ENCODE assay signal across 8 mouse cellular contexts in the genomic region with DNA sequence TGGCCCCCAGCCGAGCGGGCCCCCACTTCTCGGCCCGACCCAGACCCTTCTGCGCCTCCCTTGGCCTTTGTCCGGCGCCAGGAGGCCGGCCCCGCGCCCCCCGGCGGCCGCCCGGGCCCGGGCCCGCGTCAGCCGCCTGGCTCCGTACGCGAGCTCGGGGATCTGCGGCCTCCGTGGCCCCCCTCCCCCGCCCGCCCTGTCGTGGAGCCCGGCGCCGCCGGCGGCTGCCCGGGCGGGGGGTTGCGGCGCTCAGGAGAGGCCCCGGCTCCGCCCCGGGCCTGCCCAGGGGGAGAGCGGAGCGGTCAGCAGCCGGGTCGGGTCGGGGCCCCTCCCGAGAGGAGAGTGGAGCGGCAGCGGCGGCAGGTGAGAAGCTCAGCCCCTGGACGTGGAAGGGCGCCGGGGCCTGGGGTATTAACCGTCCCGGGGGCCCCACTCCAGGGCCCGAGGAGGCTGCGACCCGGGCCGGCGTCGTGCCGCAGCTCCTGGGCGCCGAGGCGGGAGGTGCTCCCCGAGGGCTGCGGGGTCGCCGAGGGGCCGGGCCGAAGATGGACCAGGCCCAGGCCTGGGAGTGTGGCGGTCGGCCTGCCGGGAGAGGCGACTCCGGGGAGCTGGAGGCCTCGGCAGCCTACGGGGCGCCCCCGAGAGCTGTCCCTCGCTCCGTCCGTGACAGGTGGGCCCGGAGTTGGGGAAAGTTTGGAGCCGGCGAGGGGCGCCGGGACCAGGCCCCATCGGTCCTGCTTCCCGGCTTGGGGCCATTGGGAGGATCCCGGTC. TPM values are rescaled to one million over a fixed set of nuclear protein-coding genes. Genes with fewer than 3 reads are reported as not detected.
A peak's percentile ranks its signal among the peaks of the same experiment; 100 is the strongest.
DNase-seq lines count a peak whose midpoint lies in the region; ATAC-seq and TF ChIP-seq lines count a peak whose summit lies in the region.

No protein-coding gene starts in this region.

- peak; percentile 55 for DNase-seq in MEL (ENCODE audit: low read depth, low spot score)
- DNase-seq in cerebellum, adult 8-10 months: peak; percentile 50
- peak; percentile 15 to 25 for DNase-seq in frontal cortex, postnatal 14 days (ENCODE audit: low spot score in 2 of 2)
- DNase-seq in left cerebral cortex, adult 8-10 months (ENCODE audit: low spot score in 2 of 2): peak; percentile 29
- peak; percentile 47 to 54 for DNase-seq in right cerebral cortex, postnatal 10 days (ENCODE audit: low spot score in 2 of 2)
- DNase-seq in urinary bladder, postnatal 14 days (ENCODE audit: low spot score): peak; percentile 42

- peak overlapping the region; percentile 61 for H3K27ac ChIP-seq in MEL (ENCODE audit: control insufficient read depth, low read depth, low read length)
- H3K27ac ChIP-seq in hindbrain, embryonic 13.5 days: peak overlapping the region; percentile 97

- peaks cover 13 to 14% of the 10 kb centered on the region in 2 experiments for H3K4me1 ChIP-seq in MEL (ENCODE audit: control insufficient read depth in 1 of 2, insufficient read depth in 2 of 2, low read length in 2 of 2)
- peaks cover 41% of the 10 kb centered on the region for H3K4me1 ChIP-seq in hindbrain, embryonic 13.5 days (replicated peaks)

- peak in 1 of 2 experiments; percentile 44; a peak in 3 of 4 replicates for TF ChIP-seq POLR2A in MEL (IDR thresholded peaks at IDR 0.05; ENCODE audit: control insufficient read depth in 1 of 2, insufficient read depth in 1 of 2, low read depth in 1 of 2, low read length in 2 of 2, poor library complexity in 1 of 2)

- peak overlapping the region; percentile 100 for H3K9ac ChIP-seq in MEL (ENCODE audit: control insufficient read depth, low read depth, low read length, poor library complexity, severe bottlenecking)
- peak overlapping the region; percentile 98 for H3K9ac ChIP-seq in hindbrain, embryonic 13.5 days

- peak overlapping the region; percentile 70 for H3K4me2 ChIP-seq in hindbrain, embryonic 13.5 days

- H3K27me3 ChIP-seq in MEL (ENCODE audit: control insufficient read depth in 1 of 2, insufficient read depth in 2 of 2, low read length in 2 of 2): no peaks in the 10 kb centered on the region
- H3K27me3 ChIP-seq in hindbrain, embryonic 13.5 days: no peaks in the 10 kb centered on the region

- H3K36me3 ChIP-seq in MEL (ENCODE audit: control insufficient read depth in 1 of 2, insufficient read depth in 2 of 2, low read length in 2 of 2): peaks cover 21 to 32% of the 10 kb centered on the region in 2 experiments
- peaks cover 16% of the 10 kb centered on the region for H3K36me3 ChIP-seq in hindbrain, embryonic 13.5 days

- no peak for TF ChIP-seq RAD21 in MEL (IDR thresholded peaks at IDR 0.05; ENCODE audit: low read depth, low read length)

- TF ChIP-seq EP300 in MEL (IDR thresholded peaks at IDR 0.05; ENCODE audit: low read depth in 1 of 2, low read length in 2 of 2): no peak

- no peaks in the 10 kb centered on the region for H3K9me3 ChIP-seq in MEL (replicated peaks; ENCODE audit: insufficient read depth, low read length)
- H3K9me3 ChIP-seq in hindbrain, embryonic 13.5 days: no peaks in the 10 kb centered on the region

- ATAC-seq in hindbrain, embryonic 13.5 days (ENCODE audit: low FRiP score): peak; percentile 72
- ATAC-seq in megakaryocyte, adult 5-6 weeks (ENCODE audit: poor library complexity, severe bottlenecking): peak; percentile 22

- TF ChIP-seq CTCF in MEL (IDR thresholded peaks at IDR 0.05 in 2 of 3, conservative IDR thresholded peaks at IDR 0.05 in 1 of 3; ENCODE audit: control insufficient read depth in 1 of 3, insufficient read depth in 1 of 3, low read depth in 2 of 3, low read length in 3 of 3, poor library complexity in 1 of 3, severe bottlenecking in 1 of 3): no peak

- peaks cover 52% of the 10 kb centered on the region for H3K79me2 ChIP-seq in MEL (ENCODE audit: control insufficient read depth, insufficient read depth, low read length, poor library complexity)

- WGBS in hindbrain, embryonic 13.5 days: 2% methylated on average over 71 of the region's 89 CpGs

- H3K4me3 ChIP-seq in MEL (ENCODE audit: control insufficient read depth in 1 of 2, insufficient read depth in 1 of 2, low read depth in 2 of 2, low read length in 2 of 2): peak overlapping the region; percentile 91 to 98
- peak overlapping the region; percentile 99 for H3K4me3 ChIP-seq in hindbrain, embryonic 13.5 days

TF ChIP-seq in MEL, 35 proteins besides CTCF, POLR2A, EP300 and RAD21:
- peak; percentile 98 for TF ChIP-seq UBTF (IDR thresholded peaks at IDR 0.05; ENCODE audit: borderline replicate concordance, insufficient read depth, low read depth, low read length)
- TF ChIP-seq ZNF384 (IDR thresholded peaks at IDR 0.05; ENCODE audit: low read depth, low read length): no peak
- no peak for TF ChIP-seq MEF2A (IDR thresholded peaks at IDR 0.05; ENCODE audit: extremely low read depth, insufficient replicate concordance, low read depth, low read length, poor library complexity, severe bottlenecking)
- peak; percentile 1; the same call in 1 of the 2 replicates for TF ChIP-seq TCF12 (IDR thresholded peaks at IDR 0.05; ENCODE audit: low read depth, low read length)

RNA-seq across cellular contexts. Expression of a gene that starts 3.3 kb away (rescaled TPM):
- total RNA-seq in MEL (2012; rRNA removed): 52.7 and 60.9 TPM in 2 replicates
- polyA plus RNA-seq in MEL (2012; ENCODE audit: insufficient read depth in 1 of 2, insufficient read length in 2 of 2, low read depth in 1 of 2, low replicate concordance in 2 of 2, missing spikeins in 1 of 2): 10 to 100 TPM in 1 of 2 experiments, not detected in 1; 46.5 TPM
- polyA plus RNA-seq in hindbrain, embryonic 13.5 days (2015; fragmentation: Nextera tagmentation; extraction: Ambion mirVana): 18.1 and 20.1 TPM in 2 replicates
- 10 to 100 TPM; 50.9 to 60.5 (median 59.1) TPM for total RNA-seq in left cerebral cortex, adult 8-10 months (2022)
- total RNA-seq in megakaryocyte, adult 5-6 weeks (2015): 40.4 and 49.0 TPM in 2 replicates
- 54.7 and 80.7 TPM in 2 replicates for total RNA-seq in megakaryocyte, adult 5-6 weeks (2017)

RNA-seq across cellular contexts. Expression of a gene that starts 35.2 kb away (rescaled TPM):
- total RNA-seq in MEL (2012; rRNA removed): not detected in 2 replicates
- polyA plus RNA-seq in MEL (2012; ENCODE audit: insufficient read depth in 1 of 2, insufficient read length in 2 of 2, low read depth in 1 of 2, low replicate concordance in 2 of 2, missing spikeins in 1 of 2): not detected
- polyA plus RNA-seq in hindbrain, embryonic 13.5 days (2015; fragmentation: Nextera tagmentation; extraction: Ambion mirVana): not detected in 2 replicates
- not detected for total RNA-seq in left cerebral cortex, adult 8-10 months (2022)
- not detected in 2 replicates for total RNA-seq in megakaryocyte, adult 5-6 weeks (2015)
- total RNA-seq in megakaryocyte, adult 5-6 weeks (2017): not detected in 2 replicates

RNA-seq across cellular contexts. Expression of a gene that starts 55.6 kb away (rescaled TPM):
- 53.5 and 59.9 TPM in 2 replicates for total RNA-seq in MEL (2012; rRNA removed)
- 10 to 100 TPM in 1 of 2 experiments, not detected in 1; 61.7 TPM for polyA plus RNA-seq in MEL (2012; ENCODE audit: insufficient read depth in 1 of 2, insufficient read length in 2 of 2, low read depth in 1 of 2, low replicate concordance in 2 of 2, missing spikeins in 1 of 2)
- 29.9 and 32.5 TPM in 2 replicates for polyA plus RNA-seq in hindbrain, embryonic 13.5 days (2015; fragmentation: Nextera tagmentation; extraction: Ambion mirVana)
- 10 to 100 TPM; 16.1 to 20.9 (median 18.3) TPM for total RNA-seq in left cerebral cortex, adult 8-10 months (2022)
- total RNA-seq in megakaryocyte, adult 5-6 weeks (2015): 6.7 and 10.0 TPM in 2 replicates
- 12.1 and 13.3 TPM in 2 replicates for total RNA-seq in megakaryocyte, adult 5-6 weeks (2017)

Comparison
In these comparisons a context has a peak if more than half of its experiments do, and no peak if none do; other contexts are left out.
1. Peak in every context shown above with its lines: DNase-seq, ATAC-seq, H3K4me3 ChIP-seq and H3K27ac ChIP-seq.